Mouse (Mus musculus) right cerebral cortex, postnatal 4 days (tissue): ENCODE results near the gene Gm10282.
A peak's percentile ranks its signal among the peaks of the same experiment; 100 is the strongest.

ENCODE experiments used
- DNase-seq: peaks from one replicate; pipeline ENCODE4 v3.0.0-alpha.2; 2022

The Gm10282 gene

GRCm38 (mm10) chr8:72295679-72296078 lies 9.4 kb downstream of the Gm10282 start:
- DNase-seq = peak; percentile 52

- DNase-seq = no peak
Measured at GRCm38 (mm10) chr8:72295125-72295524, 9.9 kb downstream of the Gm10282 start.

GRCm38 (mm10) chr8:72293309-72293708 lies 11.8 kb downstream of the Gm10282 start:
- DNase-seq = no peak

- DNase-seq = no peak
Measured at GRCm38 (mm10) chr8:72291104-72291503, 14.0 kb downstream of the Gm10282 start.

- no peak for DNase-seq
Measured at GRCm38 (mm10) chr8:72289051-72289450, 16.0 kb downstream of the Gm10282 start.

- DNase-seq = no peak
Measured at GRCm38 (mm10) chr8:72285285-72285684, 19.8 kb downstream of the Gm10282 start.

GRCm38 (mm10) chr8:72281634-72282033 lies 23.4 kb downstream of the Gm10282 start:
- DNase-seq = peak; percentile 22

- no peak for DNase-seq
Measured at GRCm38 (mm10) chr8:72279151-72279550, 25.9 kb downstream of the Gm10282 start.

GRCm38 (mm10) chr8:72277244-72277643 lies 27.8 kb downstream of the Gm10282 start:
- no peak for DNase-seq

GRCm38 (mm10) chr8:72273807-72274206 lies 31.3 kb downstream of the Gm10282 start:
- no peak for DNase-seq

GRCm38 (mm10) chr8:72273111-72273770 lies 31.8 kb downstream of the Gm10282 start:
- no peak for DNase-seq

GRCm38 (mm10) chr8:72272361-72272760 lies 32.7 kb downstream of the Gm10282 start:
- DNase-seq = peak; percentile 59

- DNase-seq = no peak
Measured at GRCm38 (mm10) chr8:72271691-72272090, 33.4 kb downstream of the Gm10282 start.

GRCm38 (mm10) chr8:72271051-72271660 lies 33.9 kb downstream of the Gm10282 start:
- DNase-seq = no peak

GRCm38 (mm10) chr8:72270606-72271005 lies 34.5 kb downstream of the Gm10282 start:
- no peak for DNase-seq

- no peak for DNase-seq
Measured at GRCm38 (mm10) chr8:72268356-72268755, 36.7 kb downstream of the Gm10282 start.

GRCm38 (mm10) chr8:72267106-72267505 lies 38.0 kb downstream of the Gm10282 start:
- DNase-seq = no peak

- no peak for DNase-seq
Measured at GRCm38 (mm10) chr8:72266671-72267070, 38.4 kb downstream of the Gm10282 start.

GRCm38 (mm10) chr8:72265342-72265741 lies 39.7 kb downstream of the Gm10282 start:
- no peak for DNase-seq

GRCm38 (mm10) chr8:72263451-72263850 lies 41.6 kb downstream of the Gm10282 start:
- DNase-seq = no peak

GRCm38 (mm10) chr8:72262756-72263155 lies 42.3 kb downstream of the Gm10282 start:
- DNase-seq = no peak

- no peak for DNase-seq
Measured at GRCm38 (mm10) chr8:72261872-72262271, 43.2 kb downstream of the Gm10282 start.

GRCm38 (mm10) chr8:72261431-72261830 lies 43.6 kb downstream of the Gm10282 start:
- DNase-seq = no peak

GRCm38 (mm10) chr8:72261019-72261418 lies 44.0 kb downstream of the Gm10282 start:
- no peak for DNase-seq

GRCm38 (mm10) chr8:72260585-72260984 lies 44.5 kb downstream of the Gm10282 start:
- no peak for DNase-seq
